Mouse (Mus musculus): ENCODE data around the gene Map3k9.

- TF ChIP-seq CTCF (IDR thresholded peaks at IDR 0.05; ENCODE audit: low read depth, low read length) (no peak), GATA1 (IDR thresholded peaks at IDR 0.05; ENCODE audit: borderline replicate concordance, low read length) (no peak)
Measured at GRCm38 (mm10) chr12:81765386-81765785, 15.6 kb downstream of the Map3k9 start.

Data from G1E (cell line).